8 mouse cellular contexts compared by ENCODE assay signal in the genomic region with DNA sequence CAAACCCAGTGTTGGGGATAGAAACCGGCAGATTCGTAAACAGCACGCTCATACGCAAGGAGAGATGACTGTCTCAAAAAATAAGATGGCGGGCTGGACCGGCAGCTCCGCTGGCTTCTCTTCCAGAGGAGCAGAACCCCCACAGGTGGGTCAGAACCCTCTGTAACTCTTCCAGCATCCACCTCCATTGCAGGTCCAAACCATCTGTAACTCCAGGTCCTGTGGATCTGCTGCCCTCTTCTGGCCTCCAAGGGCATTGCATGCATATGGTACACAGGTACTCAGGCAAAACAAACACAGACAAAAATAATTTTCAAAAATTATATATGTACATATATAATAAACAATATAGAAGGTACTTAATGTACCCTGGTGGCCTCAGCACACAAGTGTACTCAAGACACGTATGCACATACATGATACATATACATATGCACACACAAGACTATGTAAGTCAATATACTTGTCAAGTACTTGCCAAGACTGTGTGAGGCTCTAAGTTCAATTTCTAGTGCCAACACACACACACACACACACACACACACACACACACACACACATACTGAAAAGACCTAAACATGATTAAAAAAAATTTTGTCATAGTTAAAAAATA. TPM values are rescaled to one million over a fixed set of nuclear protein-coding genes. Genes with fewer than 3 reads are reported as not detected.
DNase-seq lines count a peak whose midpoint lies in the region; ATAC-seq lines count a peak whose summit lies in the region.
"Had no signal": no experiment of that assay in that cellular context is flagged by ENCODE, and none has a peak within 500 bp of the region (broad histone marks: within the 10 kb centered on the region; RNA-seq: fewer than 3 reads in every experiment).

No protein-coding gene starts in this region.

- WGBS in intestine, embryonic 15.5 days: 55% methylated on average over 8 of the region's 8 CpGs
- 58% methylated on average over 8 of the region's 8 CpGs for WGBS in midbrain, embryonic 15.5 days

- H3K4me1 ChIP-seq in intestine, embryonic 15.5 days (replicated peaks): no peaks in the 10 kb centered on the region
- H3K4me1 ChIP-seq in midbrain, embryonic 15.5 days: no peaks in the 10 kb centered on the region
- H3K4me1 ChIP-seq: limb, embryonic 15.5 days had no signal

- no peak overlapping the region for H3K9ac ChIP-seq in intestine, embryonic 15.5 days
- H3K9ac ChIP-seq in midbrain, embryonic 15.5 days: no peak overlapping the region
- H3K9ac ChIP-seq: limb, embryonic 15.5 days had no signal

- no peak overlapping the region for H3K4me3 ChIP-seq in intestine, embryonic 15.5 days (replicated peaks)
- H3K4me3 ChIP-seq in midbrain, embryonic 15.5 days: no peak overlapping the region
- H3K4me3 ChIP-seq: limb, embryonic 15.5 days had no signal

- H3K27me3 ChIP-seq in intestine, embryonic 15.5 days (replicated peaks): no peaks in the 10 kb centered on the region
- H3K27me3 ChIP-seq in midbrain, embryonic 15.5 days (replicated peaks): no peaks in the 10 kb centered on the region
- H3K27me3 ChIP-seq: limb, embryonic 15.5 days had no signal

- peak; percentile 36; the same call in 1 of the 2 replicates for ATAC-seq in intestine, embryonic 15.5 days
- peak; percentile 45; the same call in 1 of the 2 replicates for ATAC-seq in midbrain, embryonic 15.5 days (replicated peaks)

- no peak overlapping the region for H3K27ac ChIP-seq in intestine, embryonic 15.5 days
- H3K27ac ChIP-seq in midbrain, embryonic 15.5 days: no peak overlapping the region
- H3K27ac ChIP-seq: limb, embryonic 15.5 days had no signal

- intact Hi-C loops in left cerebral cortex, postnatal 14 days (cut with DNase I): loop anchor here (2.0 to 10.0 kb wide), 2 partner anchors 102 to 250 kb away; no protein-coding TSS in a partner anchor

- DNase-seq in R1 (ENCODE audit: low read depth, low spot score): peak; percentile 64
- DNase-seq in cerebellum, adult 11-12 months: peak; percentile 20
- DNase-seq in forelimb bud, embryonic 11.5 days (ENCODE audit: low read depth, low spot score): peak; percentile 43
- DNase-seq in left cerebral cortex, postnatal 14 days (ENCODE audit: low spot score in 2 of 2): peak; percentile 43 to 62
- DNase-seq in spleen, postnatal 36 days (ENCODE audit: low spot score in 2 of 2): peak; percentile 69 to 75

- H3K36me3 ChIP-seq in intestine, embryonic 15.5 days: no peaks in the 10 kb centered on the region
- no peaks in the 10 kb centered on the region for H3K36me3 ChIP-seq in midbrain, embryonic 15.5 days (replicated peaks)
- H3K36me3 ChIP-seq: limb, embryonic 15.5 days had no signal

- H3K9me3 ChIP-seq in intestine, embryonic 15.5 days: no peaks in the 10 kb centered on the region
- H3K9me3 ChIP-seq in midbrain, embryonic 15.5 days: no peaks in the 10 kb centered on the region
- H3K9me3 ChIP-seq: limb, embryonic 15.5 days had no signal

- H3K4me2 ChIP-seq in intestine, embryonic 15.5 days (replicated peaks): no peak overlapping the region
- no peak overlapping the region for H3K4me2 ChIP-seq in midbrain, embryonic 15.5 days
- H3K4me2 ChIP-seq: limb, embryonic 15.5 days had no signal

RNA-seq across cellular contexts. Expression of a gene that starts 23.0 kb away (rescaled TPM):
- polyA plus RNA-seq in intestine, embryonic 15.5 days (2015; fragmentation: Nextera tagmentation; extraction: Ambion mirVana): 42.4 and 51.4 TPM in 2 replicates
- total RNA-seq in left cerebral cortex, postnatal 14 days (2021): 10 to 100 TPM; 22.4 to 27.7 TPM
- 21.3 and 24.0 TPM in 2 replicates for polyA plus RNA-seq in midbrain, embryonic 15.5 days (2015; fragmentation: Nextera tagmentation; extraction: Ambion mirVana)

RNA-seq across cellular contexts. Expression of a gene that starts 37.6 kb away (rescaled TPM):
- 315 and 344 TPM in 2 replicates for polyA plus RNA-seq in intestine, embryonic 15.5 days (2015; fragmentation: Nextera tagmentation; extraction: Ambion mirVana)
- total RNA-seq in left cerebral cortex, postnatal 14 days (2021): 100 to 1,000 TPM; 376 to 382 TPM
- polyA plus RNA-seq in midbrain, embryonic 15.5 days (2015; fragmentation: Nextera tagmentation; extraction: Ambion mirVana): 548 and 569 TPM in 2 replicates

Comparison
In these comparisons a context has a peak if more than half of its experiments do, and no peak if none do; other contexts are left out.
1. DNase-seq: peak in every context shown above with its lines; median percentile 72 in spleen, postnatal 36 days; 64 in R1; 52 in left cerebral cortex, postnatal 14 days; 43 in forelimb bud, embryonic 11.5 days; 20 in cerebellum, adult 11-12 months.